Mouse (Mus musculus) olfactory bulb, adult 2 months (tissue): ENCODE results near the gene Gapdhs. TPM values are rescaled to one million over a fixed set of nuclear protein-coding genes. Genes with fewer than 3 reads are reported as not detected.

Source experiments
- H3K27ac ChIP-seq: fragments of 200-500 bp; 2 replicates; pipeline ENCODE4 v1.5.1; 2012; ENCODE audit warnings: low read depth, low read length; ENCODE audit not compliant: insufficient read depth
- H3K4me1 ChIP-seq: fragments of 200-500 bp; 2 replicates; pipeline ENCODE4 v1.6.1; 2012; ENCODE audit warnings: low read length; ENCODE audit not compliant: control insufficient read depth, insufficient read depth
- H3K4me3 ChIP-seq: fragments of 200-500 bp; 2 replicates; pipeline ENCODE4 v1.5.1; 2012; ENCODE audit warnings: mild to moderate bottlenecking, low read depth, low read length, moderate library complexity; ENCODE audit not compliant: insufficient read depth
- CTCF ChIP-seq: fragments of 200-500 bp; IDR thresholded peaks from 2 replicates; pipeline ENCODE4 v1.5.1; 2012; ENCODE audit warnings: low read depth, mild to moderate bottlenecking, low read length, moderate library complexity; ENCODE audit not compliant: insufficient read depth
- POLR2A ChIP-seq: fragments of 200-500 bp; IDR thresholded peaks from 2 replicates; pipeline ENCODE4 v1.6.1; 2012; ENCODE audit warnings: mild to moderate bottlenecking, low read depth, low read length, moderate library complexity; ENCODE audit not compliant: insufficient read depth
- WGBS: fragments of 180-500 bp; shearing (Covaris S2); methylation state at CpG from one replicate; pipeline ENCODE4 v1.1.7; 2018; 5-methylcytosine and 5-hydroxymethylcytosine counted together
- polyA plus RNA-seq: library from polyadenylated mRNA; stranded (reverse); fragments of >200 nt; gene quantifications from 2 replicates; pipeline ENCODE4 v1.2.4, GENCODE M21; 2012; ENCODE audit warnings: low replicate concordance; ENCODE audit not compliant: missing spikeins, insufficient read depth, insufficient read length

Gapdhs gene
- polyA plus RNA-seq, 1 experiment, result not detected

GRCm38 (mm10) chr7:30706214-30706882 lies 37.1 kb downstream of the Gapdhs start:
- WGBS, result 85% methylated on average over 8 of the region's 8 CpGs
- no peaks in the 10 kb centered on the region for H3K4me1 ChIP-seq
- TF ChIP-seq CTCF, result no peak
- TF ChIP-seq POLR2A, result no peak
- H3K27ac ChIP-seq, result no peak overlapping the region
- no peak overlapping the region for H3K4me3 ChIP-seq

- TF ChIP-seq POLR2A (no peak), CTCF (no peak)
- no peaks in the 10 kb centered on the region for H3K4me1 ChIP-seq
- no peak within 1 kb of the TSS for H3K27ac ChIP-seq
- 50% methylated on average over 9 of the region's 9 CpGs for WGBS
- H3K4me3 ChIP-seq, result no peak within 1 kb of the TSS
Measured at GRCm38 (mm10) chr7:30698589-30698988, 44.9 kb downstream of the Gapdhs start, which contains the start of gene 2200002J24Rik. 2200002J24Rik (plus strand) TSS chr7:30698926.

- H3K27ac ChIP-seq, result no peak overlapping the region
- 64% methylated on average over 5 of the region's 5 CpGs for WGBS
- no peaks in the 10 kb centered on the region for H3K4me1 ChIP-seq
- TF ChIP-seq POLR2A (no peak), CTCF (no peak)
- H3K4me3 ChIP-seq, result no peak overlapping the region
Measured at GRCm38 (mm10) chr7:30698101-30698500, 45.4 kb downstream of the Gapdhs start.

- Histone ChIP-seq H3K4me1 (0 out of 2 replicates have a peak, but pooled peaks cover 3% of the 10 kb centered on the region), H3K4me3 (no peak overlapping the region), H3K27ac (no peak overlapping the region)
- WGBS, result 71% methylated on average over 6 of the region's 6 CpGs
- TF ChIP-seq POLR2A (no peak), CTCF (no peak)
Measured at GRCm38 (mm10) chr7:30688325-30688724, 55.2 kb downstream of the Gapdhs start.

GRCm38 (mm10) chr7:30683425-30683824 lies 60.1 kb downstream of the Gapdhs start:
- WGBS, result 78% methylated on average over 2 of the region's 2 CpGs
- no peak overlapping the region for H3K4me3 ChIP-seq
- 0 out of 2 replicates have a peak, but pooled peaks cover 3% of the 10 kb centered on the region for H3K4me1 ChIP-seq
- no peak for TF ChIP-seq POLR2A
- no peak for TF ChIP-seq CTCF
- H3K27ac ChIP-seq, result no peak overlapping the region

GRCm38 (mm10) chr7:30681897-30682296 lies 61.6 kb downstream of the Gapdhs start:
- 69% methylated on average over 5 of the region's 5 CpGs for WGBS
- TF ChIP-seq CTCF (no peak), POLR2A (no peak)
- Histone ChIP-seq H3K4me1 (no peaks in the 10 kb centered on the region), H3K4me3 (no peak overlapping the region), H3K27ac (no peak overlapping the region)

Other genes starting within 250 kb of the Gapdhs start
- not detected in 2 replicates for gene Arhgap33, start 208.6 kb downstream of the Gapdhs start, polyA plus RNA-seq
- gene Hspb6, start 191.5 kb downstream of the Gapdhs start, polyA plus RNA-seq, result not detected in 2 replicates
- not detected in 2 replicates for gene Proser3, start 191.4 kb downstream of the Gapdhs start, polyA plus RNA-seq
- gene Lin37, start 183.8 kb downstream of the Gapdhs start, polyA plus RNA-seq, result not detected in 2 replicates
- gene U2af1l4, start 180.4 kb downstream of the Gapdhs start, polyA plus RNA-seq, result not detected in 2 replicates
- not detected in 2 replicates for gene Gm49396, start 180.3 kb downstream of the Gapdhs start, polyA plus RNA-seq
- gene Psenen, start 180.1 kb downstream of the Gapdhs start, polyA plus RNA-seq, result not detected in 2 replicates
- not detected in 2 replicates for gene Igflr1, start 178.3 kb downstream of the Gapdhs start, polyA plus RNA-seq
- gene Kmt2b, start 155.0 kb downstream of the Gapdhs start, polyA plus RNA-seq, result 696 TPM in 1 of 2 replicates, not detected in the other
- not detected in 2 replicates for gene Zbtb32, start 144.8 kb downstream of the Gapdhs start, polyA plus RNA-seq
- gene Upk1a, start 130.8 kb downstream of the Gapdhs start, polyA plus RNA-seq, result not detected in 2 replicates
- gene Cox6b1, start 117.5 kb downstream of the Gapdhs start, polyA plus RNA-seq, result 1,523 TPM in 1 of 2 replicates, not detected in the other
- gene Etv2, start 107.8 kb downstream of the Gapdhs start, polyA plus RNA-seq, result not detected in 2 replicates
- gene Rbm42, start 93.4 kb downstream of the Gapdhs start, polyA plus RNA-seq, result not detected in 2 replicates
- gene Haus5, start 78.7 kb downstream of the Gapdhs start, polyA plus RNA-seq, result not detected in 2 replicates
- not detected in 2 replicates for gene Pmis2, start 72.1 kb downstream of the Gapdhs start, polyA plus RNA-seq
- not detected in 2 replicates for gene 2200002J24Rik, start 44.8 kb downstream of the Gapdhs start, polyA plus RNA-seq
- not detected in 2 replicates for gene Atp4a, start 31.5 kb downstream of the Gapdhs start, polyA plus RNA-seq
- not detected in 2 replicates for gene Tmem147, start 14.1 kb downstream of the Gapdhs start, polyA plus RNA-seq
- not detected in 2 replicates for gene Sbsn, start 7.8 kb upstream of the Gapdhs start, polyA plus RNA-seq
- not detected in 2 replicates for gene Dmkn, start 20.1 kb upstream of the Gapdhs start, polyA plus RNA-seq
- gene Krtdap, start 44.2 kb upstream of the Gapdhs start, polyA plus RNA-seq, result not detected in 2 replicates
- gene Ffar2, start 80.1 kb upstream of the Gapdhs start, polyA plus RNA-seq, result not detected in 2 replicates
- not detected in 2 replicates for gene Ffar3, start 112.5 kb upstream of the Gapdhs start, polyA plus RNA-seq
- gene Ffar1, start 117.9 kb upstream of the Gapdhs start, polyA plus RNA-seq, result not detected in 2 replicates
- gene Cd22, start 136.7 kb upstream of the Gapdhs start, polyA plus RNA-seq, result not detected in 2 replicates
- not detected in 2 replicates for gene Mag, start 171.2 kb upstream of the Gapdhs start, polyA plus RNA-seq
- gene Hamp2, start 181.0 kb upstream of the Gapdhs start, polyA plus RNA-seq, result not detected in 2 replicates
- not detected in 2 replicates for gene Hamp, start 200.4 kb upstream of the Gapdhs start, polyA plus RNA-seq
- gene Usf2, start 213.1 kb upstream of the Gapdhs start, polyA plus RNA-seq, result 282 TPM in 1 of 2 replicates, not detected in the other
- not detected in 2 replicates for gene Lsr, start 229.8 kb upstream of the Gapdhs start, polyA plus RNA-seq
- not detected in 2 replicates for gene Fam187b, start 230.1 kb upstream of the Gapdhs start, polyA plus RNA-seq